Mouse (Mus musculus): Measurements from ENCODE around the gene Ahcyl2.

DNA sequence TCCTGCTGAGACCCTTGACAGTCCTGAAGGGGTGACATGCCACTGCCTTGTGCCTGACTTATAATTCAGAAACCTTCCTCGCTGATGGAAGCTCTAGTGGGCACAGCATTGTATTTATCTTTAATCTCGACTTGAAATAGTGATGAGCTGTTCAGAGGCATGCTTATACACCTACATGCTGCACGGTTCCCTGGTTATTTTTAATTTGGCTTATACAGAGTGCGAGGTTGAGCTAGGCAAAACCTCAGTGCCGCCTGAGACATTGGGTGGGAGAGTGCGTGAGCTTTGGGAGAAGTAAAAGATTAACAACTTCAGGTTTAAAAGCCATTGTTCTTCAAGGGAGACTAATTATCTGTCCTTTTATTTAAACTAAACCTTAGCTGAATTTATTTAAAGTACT lies 115.1 kb downstream of the Ahcyl2 start:
- TF ChIP-seq POLR2A (IDR thresholded peaks at IDR 0.05; ENCODE audit: low read depth, low read length) (no peak), CTCF (IDR thresholded peaks at IDR 0.05; ENCODE audit: borderline replicate concordance, insufficient read depth, low read length) (no peak)
